Mouse (Mus musculus) ES-Bruce4 (cell line): ENCODE results near the gene Fam171a2.

Source experiments
- CTCF ChIP-seq: IDR thresholded peaks from one replicate; pipeline ENCODE4 v1.8.1; 2011; ENCODE audit warnings: low read depth, low read length
- EP300 ChIP-seq: IDR thresholded peaks from 2 replicates; pipeline ENCODE4 v1.6.1; 2011; ENCODE audit warnings: low read depth, low read length; ENCODE audit not compliant: insufficient read depth
- POLR2A ChIP-seq: IDR thresholded peaks from one replicate; pipeline ENCODE4 v1.8.1; 2011; ENCODE audit warnings: low read length; ENCODE audit not compliant: insufficient read depth

- TF ChIP-seq POLR2A (no peak), CTCF (peak; percentile 98), EP300 (no peak)
These were observed 13.1 kb downstream of the Fam171a2 start for GRCm38 (mm10) chr11:102434406-102434805.
